Mouse (Mus musculus): ENCODE measurements around the gene Phykpl.
"Not testable (repeated sequence)": the region's sequence is repeated elsewhere in the genome, so short reads cannot be mapped to it uniquely, and the experiment has no call there.

The Phykpl gene

DNA sequence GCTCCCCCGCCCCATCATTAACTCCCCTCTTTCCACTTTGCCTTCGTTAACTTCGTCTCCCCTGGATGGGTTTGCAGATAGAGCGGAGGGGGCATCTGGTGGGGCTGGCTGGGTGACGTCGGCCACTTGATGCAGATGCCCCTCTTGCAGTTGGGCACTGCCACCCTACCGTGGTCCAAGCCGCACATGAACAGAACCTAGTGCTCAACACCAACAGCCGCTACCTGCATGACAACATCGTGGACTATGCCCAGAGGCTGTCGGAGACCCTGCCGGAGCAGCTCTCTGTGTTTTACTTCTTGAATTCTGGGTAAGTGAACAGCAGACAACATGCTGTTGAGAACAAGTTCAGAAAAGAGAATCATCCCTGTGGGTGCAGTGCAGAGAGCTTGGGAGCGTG, 1.9 kb downstream of the Phykpl start:
- no peak for DNase-seq (ENCODE audit: low spot score in 2 of 2)

DNA sequence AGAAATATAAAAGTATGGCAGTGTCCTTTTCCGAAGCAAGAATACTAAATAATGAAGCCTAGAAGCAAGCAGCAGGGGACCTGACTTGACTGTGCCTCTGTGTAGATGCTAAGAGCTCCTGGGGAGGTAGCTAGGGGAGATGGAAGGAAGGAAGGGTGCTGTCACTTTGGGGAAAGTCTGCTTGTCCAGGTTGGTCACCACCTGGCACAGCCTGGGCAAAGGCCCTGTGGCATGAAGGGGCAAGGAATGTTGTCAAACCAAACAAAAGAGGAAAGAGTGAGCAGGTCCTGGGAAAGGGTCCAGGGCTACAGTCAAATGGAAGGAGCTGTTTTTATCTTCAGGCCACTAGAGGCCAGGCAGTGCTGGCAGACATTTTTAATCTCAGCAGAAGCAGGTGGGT, 2.5 kb downstream of the Phykpl start:
- no peak for DNase-seq (ENCODE audit: low spot score in 2 of 2)

DNA sequence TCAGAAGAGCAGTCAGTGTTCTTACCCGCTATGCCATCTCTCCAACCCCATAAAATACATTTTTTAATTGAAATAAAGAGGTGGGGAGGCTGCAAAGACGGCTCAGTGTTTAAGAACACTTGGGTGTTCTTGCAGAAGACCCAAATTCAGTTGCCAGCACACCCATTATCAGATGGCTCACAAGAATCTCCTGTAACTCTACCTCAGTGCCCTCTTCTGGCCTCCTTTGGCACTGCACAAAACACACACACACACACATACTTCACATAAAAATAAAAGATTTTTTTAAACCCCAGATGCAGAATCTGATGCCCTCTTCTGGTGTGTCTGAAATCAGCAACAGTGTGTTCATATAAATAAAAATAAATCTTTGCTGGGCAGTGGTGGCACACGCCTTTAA, 4.3 kb downstream of the Phykpl start:
- no peak for DNase-seq (ENCODE audit: low spot score in 2 of 2)

DNA sequence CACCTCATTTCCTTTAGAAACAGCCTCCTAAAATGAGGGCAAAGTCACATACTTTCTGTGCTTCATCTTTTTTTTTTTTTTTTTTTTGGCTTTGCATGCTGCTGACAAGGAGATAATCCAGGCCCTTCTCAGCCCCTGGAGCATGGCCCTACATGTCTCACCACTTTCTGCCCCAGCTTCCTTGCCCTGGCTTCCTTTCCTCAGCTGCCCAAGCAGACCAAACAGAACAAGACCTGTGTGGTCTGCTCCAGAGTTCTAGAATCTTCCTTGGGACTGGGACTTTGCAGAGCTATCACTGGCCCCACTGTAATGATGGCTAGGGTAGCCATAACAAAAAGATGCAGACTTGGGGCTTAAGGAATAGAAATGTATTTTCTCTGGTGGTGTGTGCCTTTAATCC, 5.4 kb downstream of the Phykpl start:
- no peak for DNase-seq (ENCODE audit: low spot score in 2 of 2)

DNA sequence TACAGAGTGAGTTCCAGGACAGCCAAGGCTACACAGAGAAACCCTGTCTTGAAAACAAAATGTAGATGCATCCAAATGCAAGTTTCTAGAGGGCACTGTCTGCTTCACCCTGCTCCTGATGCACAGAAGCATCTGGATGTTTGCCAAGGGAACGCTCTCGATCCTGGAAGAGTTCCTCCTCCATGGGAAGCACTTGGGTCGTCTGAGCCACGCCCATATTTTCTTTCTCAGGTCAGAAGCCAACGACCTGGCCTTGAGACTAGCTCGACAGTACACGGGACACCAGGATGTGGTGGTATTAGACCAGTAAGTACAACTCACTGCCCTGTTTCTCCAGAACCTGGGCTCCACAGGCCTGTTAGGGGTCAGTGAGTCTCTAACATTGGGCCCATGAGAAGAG, 6.6 kb downstream of the Phykpl start:
- no peak for DNase-seq (ENCODE audit: low spot score in 2 of 2)

DNA sequence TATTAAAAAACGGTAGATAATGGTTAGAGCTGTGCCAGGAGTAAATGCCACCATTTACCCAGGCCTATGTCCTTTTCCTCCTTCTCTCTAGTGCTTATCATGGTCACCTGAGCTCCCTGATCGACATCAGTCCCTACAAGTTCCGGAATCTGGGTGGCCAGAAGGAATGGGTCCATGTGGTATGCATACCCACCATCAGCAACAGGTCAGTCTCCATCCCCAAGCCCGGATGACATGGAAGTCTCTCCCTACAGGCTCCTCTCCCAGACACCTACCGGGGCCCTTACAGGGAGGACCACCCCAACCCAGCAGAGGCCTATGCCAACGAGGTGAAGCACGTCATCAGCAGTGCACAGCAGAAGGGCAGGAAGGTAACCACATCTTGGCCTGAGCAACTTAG, 7.4 kb downstream of the Phykpl start:
- DNase-seq (ENCODE audit: low spot score in 2 of 2), result no peak

DNA sequence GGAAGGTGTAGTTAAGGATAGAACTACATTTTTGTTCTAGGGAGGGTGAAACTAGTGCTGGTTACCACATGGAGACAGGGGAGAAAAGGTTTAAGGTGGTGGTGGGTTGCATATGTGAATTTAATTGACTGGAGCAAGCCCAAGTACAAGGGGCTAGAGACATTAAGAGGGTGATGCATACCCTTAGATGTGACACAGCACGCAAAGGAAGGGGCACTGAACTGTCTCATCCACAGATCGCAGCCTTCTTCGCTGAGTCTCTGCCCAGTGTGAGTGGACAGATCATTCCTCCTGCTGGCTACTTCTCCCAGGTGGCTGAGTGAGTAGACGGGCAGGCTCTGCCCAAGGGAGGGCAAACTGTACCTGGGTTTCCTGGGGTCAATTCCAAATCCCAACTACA, 8.8 kb downstream of the Phykpl start:
- DNase-seq (ENCODE audit: low spot score in 2 of 2), result no peak

DNA sequence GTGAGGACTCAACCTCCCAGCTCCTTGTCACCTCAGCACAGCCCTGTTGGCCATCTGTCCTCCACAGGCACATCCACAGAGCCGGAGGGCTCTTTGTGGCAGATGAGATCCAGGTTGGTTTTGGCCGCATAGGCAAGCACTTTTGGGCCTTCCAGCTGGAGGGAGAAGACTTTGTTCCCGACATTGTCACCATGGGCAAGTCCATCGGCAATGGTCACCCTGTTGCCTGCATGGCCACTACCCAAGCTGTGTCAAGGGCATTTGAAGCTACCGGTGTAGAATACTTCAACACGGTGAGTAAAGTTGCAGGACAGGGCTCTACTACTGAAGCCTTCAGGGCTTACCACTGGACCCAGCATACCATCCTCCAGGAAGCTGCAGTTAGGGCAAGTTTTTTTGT, 9.3 kb downstream of the Phykpl start:
- no peak for DNase-seq (ENCODE audit: low spot score in 2 of 2)

DNA sequence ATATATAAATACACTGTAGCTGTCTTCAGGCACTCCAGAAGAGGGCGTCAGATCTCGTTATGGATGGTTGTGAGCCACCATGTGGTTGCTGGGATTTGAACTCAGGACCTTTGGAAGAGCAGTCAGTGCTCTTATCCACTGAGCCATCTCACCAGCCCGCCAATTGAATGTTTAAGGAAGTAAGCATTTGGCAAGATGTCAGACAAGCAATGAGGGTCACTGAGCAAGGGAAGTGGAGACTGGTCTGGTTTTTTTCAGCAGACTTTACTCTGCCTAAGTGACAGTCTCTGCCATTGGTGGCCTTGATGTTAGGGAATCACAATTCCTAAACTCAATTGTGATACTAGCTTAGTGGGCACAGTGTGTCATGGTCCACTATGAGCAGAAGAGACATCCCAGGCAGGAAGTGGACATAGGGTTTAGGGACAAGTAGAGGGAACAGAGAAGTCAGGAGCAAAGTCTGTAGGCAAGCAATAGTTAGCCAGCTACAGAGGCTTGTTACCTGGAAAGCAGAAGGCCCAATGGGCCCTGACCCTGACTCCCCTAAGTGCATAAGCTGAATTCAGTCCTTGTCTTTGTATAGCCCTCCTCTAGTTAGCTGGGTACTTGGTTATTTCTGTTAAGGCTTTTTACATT, 10.3 kb downstream of the Phykpl start:
- no peak for DNase-seq (ENCODE audit: low spot score in 2 of 2)

DNA sequence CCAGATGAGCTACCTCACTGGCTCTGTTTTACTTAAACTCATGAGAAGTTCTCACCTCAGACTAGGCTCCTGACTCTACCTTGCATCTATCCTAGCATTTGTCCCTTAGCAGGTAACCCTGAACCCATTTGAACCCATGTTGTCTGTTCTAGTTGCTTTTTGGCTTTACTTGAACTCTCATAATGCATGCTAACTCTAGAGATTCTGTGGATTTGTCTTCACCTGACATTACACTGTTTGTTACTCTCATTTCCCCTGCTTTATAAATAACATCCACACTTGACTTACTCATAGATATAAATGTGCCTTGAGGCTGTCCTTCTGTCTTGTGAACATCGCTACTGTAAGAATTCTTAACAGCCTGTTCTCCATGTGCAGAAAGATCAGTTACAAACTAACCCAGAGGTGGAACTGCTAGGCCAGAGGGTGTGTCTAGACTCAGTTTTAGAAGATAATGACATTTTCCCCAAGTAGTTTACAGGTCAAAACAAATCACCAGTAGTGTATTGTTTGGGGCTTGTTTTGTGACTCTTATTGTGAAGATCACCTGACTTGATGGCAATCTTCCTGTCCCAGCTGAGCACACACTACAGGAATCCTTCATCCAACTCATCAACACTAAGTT, 11.0 kb downstream of the Phykpl start:
- no peak for DNase-seq (ENCODE audit: low spot score in 2 of 2)

DNA sequence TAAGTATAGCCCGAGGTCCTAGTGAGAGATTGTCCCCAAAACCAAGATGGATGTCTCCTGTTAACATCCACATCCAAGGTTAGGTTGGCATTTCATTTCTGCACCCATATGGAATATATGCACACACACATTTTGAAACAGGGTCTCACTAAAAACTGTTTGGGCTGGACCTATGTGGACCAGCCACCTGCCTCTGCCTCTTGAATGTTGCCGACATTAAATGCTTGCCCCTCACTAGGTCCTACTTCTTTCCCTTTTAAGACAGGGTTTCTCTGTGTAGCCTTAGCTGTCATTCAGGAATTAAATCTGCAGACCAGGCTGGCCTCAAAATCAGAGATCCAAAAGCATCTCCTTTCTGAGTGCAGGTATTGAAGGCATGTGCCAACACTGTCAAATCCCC, 13.0 kb downstream of the Phykpl start:
- no peak for DNase-seq (ENCODE audit: low spot score in 2 of 2)

DNA sequence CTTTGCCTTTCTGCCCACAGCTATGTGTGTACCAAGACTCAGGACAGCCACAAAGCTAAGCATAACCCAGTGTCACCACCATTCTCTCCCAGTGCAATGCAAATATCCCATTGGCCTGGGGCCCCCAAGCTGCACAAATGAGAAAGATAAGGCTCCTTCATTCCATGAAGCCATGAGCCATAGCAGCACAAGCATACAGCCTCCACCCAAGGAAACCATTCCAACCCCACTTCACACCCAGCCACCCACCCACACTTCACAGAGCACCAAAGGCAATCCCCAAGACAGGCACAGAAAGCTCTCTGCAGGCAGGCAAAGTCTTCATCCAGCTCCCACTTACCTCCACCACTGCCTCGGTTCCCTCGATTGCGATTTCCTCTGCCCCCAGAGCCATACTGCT, 17.7 kb downstream of the Phykpl start:
- DNase-seq (ENCODE audit: low spot score in 2 of 2), result no peak

DNA sequence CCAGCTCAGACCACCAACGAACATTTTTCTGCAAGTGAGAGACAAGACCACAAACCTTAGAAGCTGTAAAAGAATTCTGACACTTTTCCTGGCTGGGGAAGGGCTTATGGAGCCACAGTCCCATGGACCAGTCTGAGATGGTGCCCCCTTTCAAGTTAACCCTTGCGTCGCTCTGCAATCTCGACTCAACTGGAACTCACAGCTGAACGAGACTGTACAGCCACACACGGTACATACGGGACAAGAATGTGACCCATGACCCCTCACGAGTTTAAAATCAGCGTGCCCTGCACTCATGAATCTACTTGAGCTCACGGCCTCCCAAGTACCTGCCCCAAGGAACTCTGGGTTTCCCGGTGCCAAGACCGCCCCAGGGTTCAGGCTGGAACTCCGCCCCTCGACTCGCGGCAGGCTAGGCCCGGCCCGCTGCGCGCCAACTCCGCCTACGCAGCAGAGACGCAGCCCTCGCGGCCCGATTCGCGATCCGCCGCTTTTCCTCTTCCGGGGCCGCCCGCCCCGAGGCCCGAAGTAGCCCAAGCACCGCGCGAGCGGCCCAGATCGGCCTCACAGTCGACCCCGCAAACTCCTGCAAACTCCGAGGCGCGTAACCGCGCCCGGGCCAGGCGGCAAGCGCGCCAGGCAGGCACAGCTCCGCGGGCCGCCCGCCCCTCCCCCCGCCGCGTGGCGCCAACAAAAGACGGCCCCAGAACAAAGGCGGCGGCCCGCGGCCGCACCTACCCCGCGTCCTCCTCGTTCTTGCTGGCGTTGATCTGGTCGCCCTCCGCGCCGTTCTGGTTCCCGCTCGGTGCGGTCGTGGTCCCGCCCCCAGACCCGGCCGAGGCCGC, 21.3 kb downstream of the Phykpl start:
- peak; percentile 85 to 88 for DNase-seq (ENCODE audit: low spot score in 2 of 2)

DNA sequence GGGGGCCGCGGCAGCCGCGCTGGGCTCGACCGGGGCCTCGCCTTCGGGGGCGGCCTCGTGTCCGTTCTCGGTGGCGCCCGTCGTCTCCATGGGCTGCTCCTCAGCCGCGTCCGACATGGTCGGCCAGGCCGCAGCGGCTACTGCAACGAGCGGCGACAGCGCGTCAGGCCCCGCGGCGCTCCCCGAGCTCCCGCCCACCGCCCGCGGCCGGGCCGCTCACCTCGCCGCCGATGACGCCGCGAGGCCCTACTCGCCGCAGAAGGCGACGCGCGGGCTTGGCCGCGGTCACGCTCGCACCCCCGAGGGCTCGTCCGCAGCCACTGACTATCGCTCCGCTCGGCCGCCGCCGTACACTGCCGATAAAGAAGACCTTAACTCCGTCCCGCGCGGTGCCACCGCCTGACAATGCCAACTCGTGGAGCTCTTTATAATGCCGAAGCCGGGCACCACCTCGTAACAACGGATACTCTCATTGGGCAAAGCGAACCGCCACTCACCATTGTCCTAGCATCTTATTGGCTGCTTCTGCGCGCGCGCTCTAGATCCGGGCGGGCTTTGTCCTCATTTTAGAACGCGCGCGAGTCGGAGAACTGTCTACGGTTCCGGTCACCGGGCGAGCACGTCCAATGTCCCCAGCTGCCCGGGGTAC, 22.0 kb downstream of the Phykpl start, which contains the start of gene Hnrnpab:
Gene Hnrnpab, minus strand, starts transcription at position 401 of the 649 bp plus-strand sequence.
- peak; percentile 95 to 96 for DNase-seq (ENCODE audit: low spot score in 2 of 2)

DNA sequence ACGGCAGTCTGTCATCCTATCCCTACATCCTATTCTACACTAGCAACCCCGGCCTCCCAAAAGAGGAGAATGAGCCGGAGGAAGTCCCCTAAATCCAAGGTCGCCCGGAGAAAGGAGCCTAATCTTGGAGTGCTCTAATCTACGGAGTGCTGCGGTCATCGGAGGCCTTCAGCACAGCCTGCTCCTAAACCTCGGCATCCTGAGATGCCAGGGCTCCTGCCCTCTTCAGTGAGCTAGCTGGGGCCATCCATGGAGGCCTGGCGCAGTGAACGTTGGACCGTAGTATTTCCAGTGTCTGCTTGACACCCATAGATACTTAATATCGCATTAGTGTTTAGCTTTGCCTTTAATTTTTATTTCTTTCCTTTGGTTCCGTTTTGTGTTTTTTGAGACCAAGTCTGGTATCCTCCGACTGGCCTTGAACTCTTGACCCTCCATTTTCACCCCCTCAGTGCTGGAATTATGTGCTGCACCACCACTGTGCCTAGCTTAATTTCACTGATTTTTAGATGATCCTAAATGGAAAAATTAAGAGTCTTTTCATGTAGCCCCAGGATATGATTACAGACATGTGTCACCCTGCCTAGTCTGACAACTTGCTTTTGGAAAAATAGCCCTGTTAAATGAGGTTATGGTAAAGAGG, 22.7 kb downstream of the Phykpl start:
- no peak for DNase-seq (ENCODE audit: low spot score in 2 of 2)

DNA sequence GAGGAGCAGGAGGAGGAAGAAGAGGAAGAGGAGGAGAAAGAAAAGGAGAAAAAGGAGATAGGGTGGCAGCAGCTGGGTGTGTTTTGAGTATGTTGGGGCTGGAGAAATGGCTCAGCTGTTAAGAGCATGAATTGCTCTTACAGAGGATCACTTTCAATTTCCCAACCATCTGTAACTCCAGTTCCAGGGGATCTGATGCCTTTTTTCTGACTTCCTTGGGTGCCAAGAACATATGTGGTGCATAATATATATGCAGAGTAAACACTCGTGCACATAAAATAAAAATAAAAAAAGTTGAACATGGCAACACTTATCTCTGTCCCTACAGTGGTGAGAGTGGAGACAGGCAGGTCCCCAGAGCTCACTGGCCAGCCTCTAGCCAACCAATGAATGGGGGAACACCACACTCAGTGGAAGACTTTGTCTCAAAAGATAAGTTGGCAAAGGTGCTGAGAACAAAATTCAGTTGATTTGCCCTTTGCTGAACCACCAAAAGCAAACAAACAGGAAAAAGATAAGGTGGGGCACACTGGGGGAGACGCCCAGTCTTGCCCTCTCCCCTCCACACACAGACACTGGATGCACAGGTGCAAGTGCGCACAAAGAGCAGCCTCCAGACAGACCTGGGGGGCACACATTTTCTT, 24.8 kb downstream of the Phykpl start:
- no peak for DNase-seq (ENCODE audit: low spot score in 2 of 2)

DNA sequence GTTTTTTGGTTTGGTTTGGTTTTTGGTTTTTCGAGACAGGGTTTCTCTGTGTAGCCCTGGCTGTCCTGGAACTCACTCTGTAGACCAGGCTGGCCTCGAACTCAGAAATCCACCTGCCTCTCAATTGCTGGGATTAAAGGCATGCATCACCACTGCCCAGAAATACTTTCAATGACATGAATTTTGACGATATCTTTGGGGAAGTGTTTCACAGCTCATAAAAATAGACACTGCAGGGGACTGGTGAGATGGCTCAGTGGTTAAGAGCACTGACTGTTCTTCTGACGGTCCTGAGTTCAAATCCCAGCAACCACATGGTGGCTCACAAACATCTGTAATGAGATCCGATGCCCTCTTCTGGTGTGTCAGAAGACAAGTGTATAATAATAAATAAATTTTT, 25.4 kb downstream of the Phykpl start:
- DNase-seq (ENCODE audit: low spot score in 2 of 2), result not testable (repeated sequence)

DNA sequence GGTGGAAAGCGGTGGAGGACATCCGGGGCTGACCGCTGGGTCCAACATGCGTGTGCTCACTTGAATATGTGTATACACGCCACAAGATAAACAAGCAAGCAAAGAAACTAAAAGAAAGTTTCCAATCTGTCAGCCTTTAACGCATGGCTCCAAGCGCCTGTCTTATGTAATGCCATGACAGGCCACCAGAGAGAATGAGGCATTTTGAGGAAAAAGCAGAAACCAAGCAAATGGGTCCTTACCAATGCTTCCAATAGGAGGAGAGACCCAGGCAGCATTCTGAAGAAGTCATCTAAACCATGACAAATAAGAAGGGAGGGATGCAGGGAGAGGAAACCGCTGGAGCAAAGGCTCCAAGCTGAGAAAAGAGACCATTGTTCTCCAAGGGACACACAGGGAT, 29.7 kb downstream of the Phykpl start:
- no peak for DNase-seq (ENCODE audit: low spot score in 2 of 2)

DNA sequence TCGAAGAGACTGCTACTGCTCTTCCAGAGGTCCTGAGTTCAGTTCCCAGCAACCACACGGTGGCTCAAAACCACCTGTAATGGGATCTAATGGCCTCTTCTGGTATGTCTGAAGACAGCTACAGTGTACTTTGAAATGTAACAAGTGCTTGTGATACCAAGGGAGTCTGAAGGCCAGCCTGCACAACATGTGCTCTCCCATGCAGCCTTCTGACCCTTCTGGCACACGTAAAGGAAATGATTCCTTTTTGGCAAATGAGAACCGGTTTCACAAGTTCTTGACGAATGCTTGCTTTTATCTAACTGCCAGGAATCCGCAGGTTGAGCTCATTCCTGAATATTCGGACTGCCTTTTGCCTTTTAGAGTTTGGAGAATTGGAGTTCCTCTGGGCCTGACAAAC, 30.6 kb downstream of the Phykpl start:
- DNase-seq (ENCODE audit: low spot score in 2 of 2), result no peak

DNA sequence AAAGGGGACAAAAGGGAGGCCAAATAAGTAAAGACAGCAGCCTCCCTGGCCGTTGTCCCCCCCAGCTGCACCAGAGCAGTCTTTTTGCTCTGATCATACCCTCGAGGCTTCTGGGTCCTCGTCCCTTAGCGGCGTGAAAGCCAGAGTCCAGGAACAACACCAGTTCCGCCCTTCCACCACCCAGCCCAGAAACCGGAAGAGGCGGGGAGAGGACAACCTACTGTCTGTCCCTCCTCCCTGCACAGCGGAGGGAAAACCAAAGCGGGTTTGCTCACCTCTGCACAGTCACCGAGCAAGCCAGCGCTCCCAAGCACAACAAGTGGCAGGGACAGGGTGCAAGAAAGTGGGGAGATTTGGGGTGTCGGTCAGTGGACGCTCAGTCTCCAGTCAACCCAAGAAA, 31.0 kb downstream of the Phykpl start:
- peak; percentile 67 to 78 for DNase-seq (ENCODE audit: low spot score in 2 of 2)

DNA sequence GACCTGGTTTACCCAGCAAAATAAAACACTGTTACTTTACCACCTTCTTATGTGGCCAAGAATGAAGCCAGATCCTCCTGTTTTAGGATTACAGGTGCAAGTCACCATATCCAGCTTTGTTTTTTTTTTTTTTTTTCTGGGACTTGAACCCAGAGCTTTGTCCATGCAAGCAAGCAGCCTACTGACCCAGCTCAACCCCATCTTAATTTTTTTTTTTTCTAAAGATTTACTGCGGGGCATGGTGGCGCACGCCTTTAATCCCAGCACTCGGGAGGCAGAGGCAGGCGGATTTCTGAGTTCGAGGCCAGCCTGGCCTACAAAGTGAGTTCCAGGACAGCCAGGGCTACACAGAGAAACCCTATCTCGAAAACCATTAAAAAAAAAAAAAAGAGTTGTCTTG, 31.6 kb downstream of the Phykpl start:
- DNase-seq (ENCODE audit: low spot score in 2 of 2), result not testable (repeated sequence)
